Mouse (Mus musculus): ENCODE results near the gene Pcsk7. TPM values are rescaled to one million over a fixed set of nuclear protein-coding genes. Genes with fewer than 3 reads are reported as not detected.

Gene Pcsk7
- total and polyA plus RNA-seq, 3 experiments = 12.7 to 14.3 TPM; not detected in 1

- H3K4me1 ChIP-seq (ENCODE audit: control insufficient read depth in 1 of 2, insufficient read depth in 2 of 2, low read length in 2 of 2) = no peaks in the 10 kb centered on the region
- H3K27ac ChIP-seq (ENCODE audit: control insufficient read depth, low read depth, low read length) = no peak overlapping the region
- no peaks in the 10 kb centered on the region for H3K9me3 ChIP-seq (replicated peaks; ENCODE audit: insufficient read depth, low read length)
- no peaks in the 10 kb centered on the region for H3K79me2 ChIP-seq (ENCODE audit: control insufficient read depth, insufficient read depth, low read length, poor library complexity)
- H3K4me3 ChIP-seq (ENCODE audit: control insufficient read depth in 1 of 2, insufficient read depth in 1 of 2, low read depth in 2 of 2, low read length in 2 of 2) = no peak overlapping the region
- TF ChIP-seq POLR2A (IDR thresholded peaks at IDR 0.05; ENCODE audit: control insufficient read depth in 1 of 2, insufficient read depth in 1 of 2, low read depth in 1 of 2, low read length in 2 of 2, poor library complexity in 1 of 2) (no peak), ZKSCAN1 (IDR thresholded peaks at IDR 0.05; ENCODE audit: low read depth, low read length) (no peak), GABPA (IDR thresholded peaks at IDR 0.05; ENCODE audit: low read depth, low read length) (no peak), MYC (IDR thresholded peaks at IDR 0.05; ENCODE audit: low read depth, low read length) (no peak), NELFE (IDR thresholded peaks at IDR 0.05; ENCODE audit: low read depth, low read length) (no peak), CHD1 (IDR thresholded peaks at IDR 0.05; ENCODE audit: low read depth, low read length) (no peak), UBTF (IDR thresholded peaks at IDR 0.05; ENCODE audit: borderline replicate concordance, insufficient read depth, low read depth, low read length) (no peak), ZMIZ1 (IDR thresholded peaks at IDR 0.05; ENCODE audit: low read depth, low read length) (no peak), JUND (IDR thresholded peaks at IDR 0.05; ENCODE audit: low read depth, low read length) (no peak), ZC3H11A (IDR thresholded peaks at IDR 0.05; ENCODE audit: low read depth, low read length) (no peak), E2F4 (IDR thresholded peaks at IDR 0.05; ENCODE audit: borderline replicate concordance, low read depth, low read length) (no peak), GATA1 (IDR thresholded peaks at IDR 0.05; ENCODE audit: low read depth, low read length) (no peak), ZNF384 (IDR thresholded peaks at IDR 0.05; ENCODE audit: low read depth, low read length) (no peak), SMC3 (IDR thresholded peaks at IDR 0.05; ENCODE audit: low read depth, low read length) (no peak), MAFK (IDR thresholded peaks at IDR 0.05; ENCODE audit: borderline replicate concordance, low read depth, low read length) (no peak), EP300 (IDR thresholded peaks at IDR 0.05; ENCODE audit: low read depth in 1 of 2, low read length in 2 of 2) (no peak), BHLHE40 (IDR thresholded peaks at IDR 0.05; ENCODE audit: borderline replicate concordance, low read depth, low read length) (no peak), KAT2A (conservative IDR thresholded peaks at IDR 0.05; ENCODE audit: low read depth, low read length) (no peak)
- no peaks in the 10 kb centered on the region for H3K36me3 ChIP-seq (ENCODE audit: control insufficient read depth in 1 of 2, insufficient read depth in 2 of 2, low read length in 2 of 2)
- H3K9ac ChIP-seq (ENCODE audit: control insufficient read depth, low read depth, low read length, poor library complexity, severe bottlenecking) = no peak overlapping the region
- no peaks in the 10 kb centered on the region for H3K27me3 ChIP-seq (ENCODE audit: control insufficient read depth in 1 of 2, insufficient read depth in 2 of 2, low read length in 2 of 2)
- no peak for DNase-seq (ENCODE audit: low read depth, low spot score)
Measured at GRCm38 (mm10) chr9:45932571-45933415, 26.5 kb downstream of the Pcsk7 start.

DNA sequence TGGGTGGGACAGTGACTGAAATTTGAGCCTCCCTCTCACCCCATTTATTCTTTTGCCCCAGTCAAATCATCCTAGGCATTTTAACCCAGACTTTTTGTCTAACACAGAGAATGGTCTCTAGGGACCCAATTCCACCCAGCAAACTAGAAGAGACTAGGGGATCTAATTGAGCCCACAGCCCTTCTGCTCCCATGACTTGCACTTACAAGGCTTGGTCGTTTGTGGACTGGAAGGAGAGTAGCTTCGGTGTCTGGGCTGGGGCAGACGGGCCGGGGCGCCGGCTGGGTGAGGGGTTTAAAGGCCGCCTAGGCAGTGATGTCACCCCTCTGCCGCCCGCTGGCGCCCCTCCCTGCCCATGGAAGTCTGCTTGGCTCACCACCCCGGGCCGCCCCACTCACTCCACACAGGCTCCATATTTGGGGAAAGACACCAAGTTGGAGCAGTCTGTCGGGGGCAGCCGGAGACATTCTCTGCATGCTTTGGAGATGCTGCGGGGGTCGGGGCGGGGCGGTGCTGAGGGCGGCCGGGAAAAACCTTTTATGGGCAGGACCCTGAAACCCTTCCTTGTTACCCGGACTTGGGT is 29.4 kb downstream of the Pcsk7 start, which contains the start of gene Tagln:
Gene Tagln (minus strand): TSS at position 431 of the 583 bp plus-strand sequence.
- H3K36me3 ChIP-seq (ENCODE audit: control insufficient read depth in 1 of 2, insufficient read depth in 2 of 2, low read length in 2 of 2) = no peaks in the 10 kb centered on the region

More for the DNA sequence above, 29.4 kb downstream of the Pcsk7 start, which contains the start of gene Tagln:
- DNase-seq (ENCODE audit: low read depth, low spot score) = no peak
- Histone ChIP-seq H3K9ac (ENCODE audit: control insufficient read depth, low read depth, low read length, poor library complexity, severe bottlenecking) (no peak within 1 kb of the TSS), H3K9me3 (replicated peaks; ENCODE audit: insufficient read depth, low read length) (no peaks in the 10 kb centered on the region), H3K4me3 (ENCODE audit: control insufficient read depth in 1 of 2, insufficient read depth in 1 of 2, low read depth in 2 of 2, low read length in 2 of 2) (no peak within 1 kb of the TSS), H3K79me2 (ENCODE audit: control insufficient read depth, insufficient read depth, low read length, poor library complexity) (no peaks in the 10 kb centered on the region), H3K4me1 (ENCODE audit: control insufficient read depth in 1 of 2, insufficient read depth in 2 of 2, low read length in 2 of 2) (no peaks in the 10 kb centered on the region), H3K27ac (ENCODE audit: control insufficient read depth, low read depth, low read length) (no peak within 1 kb of the TSS), H3K27me3 (ENCODE audit: control insufficient read depth in 1 of 2, insufficient read depth in 2 of 2, low read length in 2 of 2) (no peaks in the 10 kb centered on the region)
- TF ChIP-seq ZMIZ1 (IDR thresholded peaks at IDR 0.05; ENCODE audit: low read depth, low read length) (no peak), ZKSCAN1 (IDR thresholded peaks at IDR 0.05; ENCODE audit: low read depth, low read length) (no peak), USF1 (IDR thresholded peaks at IDR 0.05; ENCODE audit: low read depth, low read length) (no peak), UBTF (IDR thresholded peaks at IDR 0.05; ENCODE audit: borderline replicate concordance, insufficient read depth, low read depth, low read length) (no peak), POLR2A (IDR thresholded peaks at IDR 0.05; ENCODE audit: control insufficient read depth in 1 of 2, insufficient read depth in 1 of 2, low read depth in 1 of 2, low read length in 2 of 2, poor library complexity in 1 of 2) (no peak), NELFE (IDR thresholded peaks at IDR 0.05; ENCODE audit: low read depth, low read length) (no peak), MYB (IDR thresholded peaks at IDR 0.05; ENCODE audit: low read depth, low read length) (no peak), E2F4 (IDR thresholded peaks at IDR 0.05; ENCODE audit: borderline replicate concordance, low read depth, low read length) (no peak), TCF12 (IDR thresholded peaks at IDR 0.05; ENCODE audit: low read depth, low read length) (no peak), KAT2A (conservative IDR thresholded peaks at IDR 0.05; ENCODE audit: low read depth, low read length) (no peak), TAL1 (IDR thresholded peaks at IDR 0.05; ENCODE audit: low read length) (no peak), NRF1 (IDR thresholded peaks at IDR 0.05; ENCODE audit: insufficient read depth, low read depth, low read length, poor library complexity, severe bottlenecking) (no peak), EP300 (IDR thresholded peaks at IDR 0.05; ENCODE audit: low read depth in 1 of 2, low read length in 2 of 2) (no peak)

Data from MEL (cell line).